Mouse (Mus musculus) layer of hippocampus, postnatal 14 days (tissue): ENCODE measurements around the gene Cacna1d. TPM values are rescaled to one million over a fixed set of nuclear protein-coding genes. Genes with fewer than 3 reads are reported as not detected.

Source experiments
- DNase-seq, 2 experiments: peaks; one replicate each; pipeline ENCODE4 v3.0.0; 2021 to 2022; ENCODE audit warnings: low spot score in 2 of 2, mixed read lengths in 1 of 2
- long read RNA-seq, 2 experiments: library from polyadenylated mRNA; stranded (forward); transcript quantifications; one replicate each; pipeline ENCODE4 v2.0.0; 2021
- total RNA-seq, 2 experiments: library from RNA; stranded (reverse); gene quantifications; 2 replicates each; pipeline ENCODE4 v1.2.3; 2021

Cacna1d gene
- total RNA-seq, result 10 to 100 TPM; 49.8 to 56.7 TPM
- long read RNA-seq, experiment 1, partial matches to known transcripts, result 0 of 3 reads
- long read RNA-seq, experiment 1, other reads (novel, unspliced or antisense), result 3 of 3 reads
- long read RNA-seq, experiment 2, partial matches to known transcripts, result 1 of 4 reads
- long read RNA-seq, experiment 2, other reads (novel, unspliced or antisense), result 2 of 4 reads

- DNase-seq, result no peak
Observed at GRCm38 (mm10) chr14:30491342-30491741, at the start of gene Cacna1d. TSS of gene Cacna1d (minus strand) at chr14:30491455.

GRCm38 (mm10) chr14:30533780-30534450 lies 42.7 kb upstream of the Cacna1d start:
- no peak for DNase-seq

GRCm38 (mm10) chr14:30531896-30532295 lies 40.6 kb upstream of the Cacna1d start:
- DNase-seq, result no peak

- DNase-seq, result no peak
Observed at GRCm38 (mm10) chr14:30531431-30531830, 40.2 kb upstream of the Cacna1d start.

- no peak for DNase-seq
Observed at GRCm38 (mm10) chr14:30530726-30531269, 39.5 kb upstream of the Cacna1d start.

GRCm38 (mm10) chr14:30529454-30529853 lies 38.2 kb upstream of the Cacna1d start:
- DNase-seq, result no peak

- DNase-seq, result no peak
Observed at GRCm38 (mm10) chr14:30528961-30529360, 37.7 kb upstream of the Cacna1d start.

GRCm38 (mm10) chr14:30528392-30528791 lies 37.1 kb upstream of the Cacna1d start:
- DNase-seq, result no peak

GRCm38 (mm10) chr14:30523356-30523755 lies 32.1 kb upstream of the Cacna1d start:
- DNase-seq, result no peak

- DNase-seq, result no peak
Observed at GRCm38 (mm10) chr14:30519323-30519722, 28.1 kb upstream of the Cacna1d start.

GRCm38 (mm10) chr14:30515931-30516723 lies 24.9 kb upstream of the Cacna1d start:
- DNase-seq, result peak in 1 of 2 experiments; percentile 44

GRCm38 (mm10) chr14:30512896-30513295 lies 21.6 kb upstream of the Cacna1d start:
- no peak for DNase-seq

- no peak for DNase-seq
Observed at GRCm38 (mm10) chr14:30510214-30510763, 19.0 kb upstream of the Cacna1d start.

GRCm38 (mm10) chr14:30504990-30505389 lies 13.7 kb upstream of the Cacna1d start:
- DNase-seq, result no peak

- no peak for DNase-seq
Observed at GRCm38 (mm10) chr14:30498202-30498601, 6.9 kb upstream of the Cacna1d start.

GRCm38 (mm10) chr14:30494998-30495397 lies 3.7 kb upstream of the Cacna1d start:
- no peak for DNase-seq

GRCm38 (mm10) chr14:30493276-30493675 lies 2.0 kb upstream of the Cacna1d start:
- DNase-seq, result no peak

- DNase-seq, result peak; percentile 97 to 98
Observed at GRCm38 (mm10) chr14:30479361-30479948, 11.8 kb downstream of the Cacna1d start, which contains the start of gene Dcp1a. TSS of gene Dcp1a (plus strand) at chr14:30479535.

- DNase-seq, result no peak
Observed at GRCm38 (mm10) chr14:30474416-30474815, 16.8 kb downstream of the Cacna1d start.

GRCm38 (mm10) chr14:30473605-30474004 lies 17.6 kb downstream of the Cacna1d start:
- DNase-seq, result no peak

- no peak for DNase-seq
Observed at GRCm38 (mm10) chr14:30463312-30463711, 27.9 kb downstream of the Cacna1d start.
